Mouse (Mus musculus) intestine, embryonic 16.5 days (tissue): ENCODE results near the gene Plekha8. TPM values are rescaled to one million over a fixed set of nuclear protein-coding genes. Genes with fewer than 3 reads are reported as not detected.

ENCODE experiments used
- ATAC-seq: fragments of 200-750 bp; cut with Nextera tagmentation; 2 replicates; pipeline ENCODE4 v1.8.0; 2017; ENCODE audit warnings: moderate TSS enrichment, moderate library complexity
- H3K27ac ChIP-seq: fragments of 300-500 bp; sonication (generic); 2 replicates; pipeline ENCODE4 v1.5.1; 2014; ENCODE audit warnings: mild to moderate bottlenecking, low read length
- H3K27me3 ChIP-seq: fragments of 300-500 bp; sonication (generic); replicated peaks from 2 replicates; pipeline ENCODE4 v1.6.1; 2014; ENCODE audit warnings: low read length, control low read depth, mixed read lengths; ENCODE audit not compliant: control insufficient read depth, insufficient read depth
- H3K36me3 ChIP-seq: fragments of 300-500 bp; sonication (generic); 2 replicates; pipeline ENCODE4 v1.6.1; 2014; ENCODE audit warnings: low read length, control low read depth; ENCODE audit not compliant: control insufficient read depth, insufficient read depth
- H3K4me1 ChIP-seq: fragments of 300-500 bp; sonication (generic); 2 replicates; pipeline ENCODE4 v1.6.1; 2014; ENCODE audit warnings: low read length, control low read depth, mixed read lengths; ENCODE audit not compliant: control insufficient read depth, insufficient read depth
- H3K4me2 ChIP-seq: fragments of 300-500 bp; sonication (generic); 2 replicates; pipeline ENCODE4 v1.6.1; 2014; ENCODE audit warnings: low read depth, low read length, control low read depth
- H3K4me3 ChIP-seq: fragments of 300-500 bp; sonication (generic); 2 replicates; pipeline ENCODE4 v1.5.1; 2014; ENCODE audit warnings: mild to moderate bottlenecking, low read length
- H3K9ac ChIP-seq: fragments of 300-500 bp; sonication (generic); 2 replicates; pipeline ENCODE4 v1.6.1; 2014; ENCODE audit warnings: low read depth, low read length
- H3K9me3 ChIP-seq: fragments of 300-500 bp; sonication (generic); 2 replicates; pipeline ENCODE4 v1.6.1; 2016; ENCODE audit warnings: low read length, control low read depth; ENCODE audit not compliant: control insufficient read depth
- WGBS: fragments of 180-500 bp; shearing (Covaris S2); extraction: QIAGEN DNeasy Blood & Tissue Kit; methylation state at CpG from one replicate; pipeline ENCODE4 v1.1.7; 2014; 5-methylcytosine and 5-hydroxymethylcytosine counted together
- polyA plus RNA-seq: library from polyadenylated mRNA; unstranded; fragments of >200 nt; fragmentation: Nextera tagmentation; extraction: Ambion mirVana; gene quantifications from 2 replicates; pipeline ENCODE4 v1.2.1, GENCODE M21; 2015

Gene Plekha8
- polyA plus RNA-seq, 1 experiment from 2014 or later = 6.1 TPM

- Histone ChIP-seq H3K4me1 (no peaks in the 10 kb centered on the region), H3K36me3 (no peaks in the 10 kb centered on the region), H3K27me3 (no peaks in the 10 kb centered on the region; the same call in 1 of the 2 replicates), H3K9ac (no peak overlapping the region), H3K4me2 (no peak overlapping the region), H3K9me3 (no peaks in the 10 kb centered on the region), H3K27ac (no peak overlapping the region), H3K4me3 (no peak overlapping the region)
- no peak for ATAC-seq
- 93% methylated on average over 7 of the region's 7 CpGs for WGBS
Measured at GRCm38 (mm10) chr6:54557671-54558070, 37.2 kb upstream of the Plekha8 start.

DNA sequence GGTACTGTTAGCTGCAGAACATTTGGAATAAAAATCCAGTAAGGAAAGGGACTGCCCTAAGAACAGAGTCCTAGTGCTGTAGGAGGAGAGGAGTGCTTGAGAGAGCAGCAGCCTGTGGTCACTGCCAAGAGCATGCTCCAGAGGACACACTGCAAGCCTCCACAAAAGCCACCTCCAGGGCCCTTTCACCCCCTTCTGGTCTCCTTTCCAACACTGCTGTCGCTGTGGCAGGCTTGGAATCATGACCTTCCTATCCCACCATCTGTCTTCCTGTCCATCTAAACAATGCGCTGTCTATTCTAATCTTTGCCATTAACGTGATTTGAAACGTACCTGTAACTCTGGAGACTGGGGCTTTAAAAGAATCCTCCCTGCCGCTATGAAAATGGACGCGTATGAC is 36.4 kb upstream of the Plekha8 start:
- H3K27ac ChIP-seq = no peak overlapping the region
- H3K27me3 ChIP-seq = no peaks in the 10 kb centered on the region; the same call in 1 of the 2 replicates
- no peaks in the 10 kb centered on the region for H3K4me1 ChIP-seq
- no peaks in the 10 kb centered on the region for H3K36me3 ChIP-seq
- no peak overlapping the region for H3K9ac ChIP-seq
- H3K4me3 ChIP-seq = no peak overlapping the region
- H3K9me3 ChIP-seq = no peaks in the 10 kb centered on the region
- no peak for ATAC-seq
- H3K4me2 ChIP-seq = no peak overlapping the region
- WGBS = 65% methylated on average over 7 of the region's 7 CpGs

DNA sequence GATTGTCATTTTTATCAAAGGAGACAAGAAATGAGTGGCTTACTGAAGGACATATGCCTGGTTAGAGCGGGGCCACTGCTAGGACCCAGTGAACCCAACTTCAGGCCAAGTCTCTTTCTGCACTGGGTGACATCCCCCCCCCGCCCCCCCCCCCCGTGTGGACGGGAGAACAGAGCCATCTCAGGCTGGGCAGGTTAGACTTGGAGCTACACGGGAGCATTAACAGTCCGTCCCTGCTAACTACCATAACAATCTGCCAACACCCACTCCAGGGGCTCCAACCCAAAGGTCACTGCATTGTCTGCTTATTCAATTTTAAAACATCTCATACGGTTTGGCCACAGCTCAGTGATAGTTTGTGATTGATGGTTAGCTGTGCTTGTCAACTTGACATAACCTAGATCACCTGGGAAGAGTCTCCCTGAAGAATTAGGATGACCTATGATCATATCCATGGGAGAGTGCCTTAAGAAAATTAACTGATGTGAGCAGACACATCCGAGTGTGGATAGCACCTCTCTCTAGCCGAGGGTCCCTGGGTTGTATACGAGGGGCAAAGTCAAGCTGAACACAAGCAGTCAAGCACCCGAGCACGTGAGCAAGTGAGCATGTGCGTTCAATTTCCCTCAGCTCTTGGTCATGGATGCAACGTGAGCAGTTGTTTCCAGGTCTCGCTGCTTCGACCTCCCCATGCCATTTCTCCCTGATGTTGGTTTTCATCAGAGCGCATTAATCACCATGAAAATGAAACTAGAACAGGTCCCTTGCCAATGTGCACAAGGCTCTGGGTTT is 32.7 kb upstream of the Plekha8 start:
- Histone ChIP-seq H3K27me3 (no peaks in the 10 kb centered on the region; the same call in 1 of the 2 replicates), H3K27ac (no peak overlapping the region), H3K36me3 (no peaks in the 10 kb centered on the region), H3K4me2 (no peak overlapping the region), H3K9me3 (no peaks in the 10 kb centered on the region), H3K4me1 (peaks cover 7% of the 10 kb centered on the region; the same call in 1 of the 2 replicates), H3K9ac (no peak overlapping the region), H3K4me3 (no peak overlapping the region)
- no peak for ATAC-seq
- 79% methylated on average over 17 of the region's 17 CpGs for WGBS

DNA sequence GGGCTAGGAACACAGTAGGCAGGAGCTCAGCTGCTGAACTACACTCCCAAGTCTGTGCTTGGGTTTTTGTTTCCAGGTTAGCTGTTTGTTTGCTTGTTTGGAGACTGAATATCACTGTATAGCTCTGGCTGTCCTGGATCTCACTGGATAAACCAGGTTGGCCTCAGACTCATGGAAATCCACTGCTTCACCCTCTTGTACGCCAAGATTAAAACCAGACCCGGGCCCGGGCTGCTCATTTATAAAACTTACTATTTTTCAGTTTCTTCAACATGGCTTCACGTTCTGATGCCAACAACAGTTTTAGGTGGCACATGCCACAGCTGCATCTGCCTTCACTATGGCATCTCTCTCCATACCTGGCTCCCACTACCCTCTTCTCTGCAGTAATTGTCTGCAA is 31.4 kb upstream of the Plekha8 start:
- no peak for ATAC-seq
- Histone ChIP-seq H3K9ac (no peak overlapping the region), H3K4me1 (peaks cover 7% of the 10 kb centered on the region; the same call in 1 of the 2 replicates), H3K4me3 (no peak overlapping the region), H3K4me2 (no peak overlapping the region), H3K27me3 (no peaks in the 10 kb centered on the region; the same call in 1 of the 2 replicates), H3K9me3 (no peaks in the 10 kb centered on the region), H3K27ac (no peak overlapping the region), H3K36me3 (no peaks in the 10 kb centered on the region)
- 91% methylated on average over 4 of the region's 4 CpGs for WGBS

DNA sequence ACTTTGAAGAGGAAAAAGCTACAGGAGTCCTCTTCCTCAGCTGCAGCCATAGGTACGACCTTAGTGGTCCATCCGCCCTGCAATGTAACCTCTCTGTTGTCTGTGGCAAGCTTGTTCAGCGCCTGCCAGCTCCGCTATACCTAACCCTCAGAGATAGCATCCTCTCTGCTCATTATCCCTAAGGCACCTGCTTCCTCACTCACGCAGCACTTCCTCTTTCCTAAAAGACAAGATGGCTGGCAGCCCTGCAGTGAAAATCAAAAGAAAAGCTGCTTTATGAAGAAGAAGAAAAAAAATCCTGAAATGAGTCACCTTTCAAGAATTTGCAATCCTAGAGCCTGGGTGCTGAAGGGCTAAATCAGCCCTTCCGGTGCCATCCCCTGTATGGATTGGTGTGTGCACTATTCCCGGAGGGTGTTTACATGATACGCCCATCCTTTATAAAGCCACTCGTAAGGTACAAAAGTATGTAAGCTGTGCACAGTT is 30.4 kb upstream of the Plekha8 start:
- Histone ChIP-seq H3K9me3 (no peaks in the 10 kb centered on the region), H3K4me3 (no peak overlapping the region), H3K27ac (no peak overlapping the region), H3K27me3 (no peaks in the 10 kb centered on the region; the same call in 1 of the 2 replicates), H3K9ac (no peak overlapping the region), H3K4me2 (no peak overlapping the region), H3K4me1 (peaks cover 7% of the 10 kb centered on the region; the same call in 1 of the 2 replicates), H3K36me3 (no peaks in the 10 kb centered on the region)
- no peak for ATAC-seq
- 64% methylated on average over 9 of the region's 9 CpGs for WGBS

DNA sequence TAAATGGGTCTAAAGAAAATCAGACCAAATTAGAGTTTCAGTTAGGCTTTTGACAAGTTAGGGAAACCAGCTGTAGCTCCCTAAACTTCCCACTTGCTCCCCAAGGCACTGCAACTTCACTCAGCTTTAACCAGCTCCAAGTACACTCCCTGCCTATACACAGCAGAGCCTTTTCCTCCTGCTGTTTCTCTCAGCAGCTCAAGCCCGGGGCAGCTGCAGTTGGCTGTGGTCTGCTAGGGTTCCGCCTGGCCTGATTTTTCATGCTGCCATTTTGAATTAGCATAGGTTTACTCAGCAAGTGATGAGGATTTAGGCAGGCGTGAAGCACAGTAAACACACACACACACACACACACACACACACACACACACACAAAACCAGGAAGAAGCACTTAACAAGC is 29.9 kb upstream of the Plekha8 start:
- no peak for ATAC-seq
- no peaks in the 10 kb centered on the region; the same call in 1 of the 2 replicates for H3K27me3 ChIP-seq
- no peak overlapping the region for H3K9ac ChIP-seq
- WGBS = 52% methylated on average over 3 of the region's 3 CpGs
- H3K4me3 ChIP-seq = no peak overlapping the region
- H3K27ac ChIP-seq = no peak overlapping the region
- no peak overlapping the region for H3K4me2 ChIP-seq
- H3K9me3 ChIP-seq = no peaks in the 10 kb centered on the region
- H3K36me3 ChIP-seq = no peaks in the 10 kb centered on the region
- H3K4me1 ChIP-seq = peaks cover 7% of the 10 kb centered on the region; the same call in 1 of the 2 replicates

DNA sequence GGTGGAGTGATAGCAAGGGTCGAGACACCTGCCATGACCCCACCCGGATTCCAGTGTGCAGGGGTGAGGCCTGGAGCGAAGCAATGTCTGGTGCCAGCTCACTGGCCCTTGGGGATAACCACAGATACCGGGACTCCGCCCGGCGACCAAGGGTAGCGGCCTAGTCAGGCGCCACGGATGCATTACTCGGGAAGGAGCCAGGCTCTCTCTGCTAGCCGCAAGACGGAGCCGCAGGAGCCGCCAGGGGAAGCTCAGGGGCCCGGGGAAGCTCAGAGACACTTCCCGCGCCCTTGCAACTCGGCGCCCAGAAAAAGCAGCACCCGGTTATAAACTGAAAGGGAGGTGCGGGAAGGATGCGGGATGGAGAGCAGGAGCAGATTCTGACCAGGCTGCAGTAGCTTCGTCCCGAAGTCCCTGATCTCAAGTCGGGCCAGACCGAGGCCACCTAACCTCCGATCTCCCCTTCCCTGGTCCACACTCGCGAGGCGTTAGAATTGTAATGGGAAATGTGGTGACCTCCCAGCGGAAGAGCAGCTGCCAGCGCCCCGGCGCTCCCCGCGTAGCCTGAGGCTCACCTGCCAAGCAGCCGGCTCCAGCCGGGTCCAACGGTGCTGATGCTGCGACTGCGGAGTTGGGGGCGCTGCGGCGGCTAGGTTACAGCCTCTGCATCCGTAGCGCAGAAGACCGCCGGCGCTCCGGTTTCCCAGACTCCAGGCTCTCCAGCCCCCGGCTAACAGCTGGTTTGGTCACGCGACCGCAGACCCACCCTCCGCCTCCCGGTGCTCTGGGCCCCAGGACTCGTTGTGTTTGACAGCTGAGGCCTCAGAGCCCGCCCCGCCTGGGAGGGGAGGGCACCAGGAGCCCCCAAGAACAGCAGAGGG is 29.0 kb upstream of the Plekha8 start, which contains the start of gene Scrn1:
Gene Scrn1 (minus strand): TSS at position 825 of the 881 bp plus-strand sequence.
- Histone ChIP-seq H3K9me3 (no peaks in the 10 kb centered on the region), H3K27ac (peak within 1 kb of the TSS; percentile 33; the same call in 1 of the 2 replicates), H3K36me3 (no peaks in the 10 kb centered on the region), H3K4me3 (peak within 1 kb of the TSS; percentile 61), H3K27me3 (no peaks in the 10 kb centered on the region; the same call in 1 of the 2 replicates), H3K4me2 (peak within 1 kb of the TSS; percentile 97), H3K9ac (peak within 1 kb of the TSS; percentile 65), H3K4me1 (peaks cover 7% of the 10 kb centered on the region; the same call in 1 of the 2 replicates)
- WGBS = 2% methylated on average over 60 of the region's 60 CpGs
- ATAC-seq = peak; percentile 83

DNA sequence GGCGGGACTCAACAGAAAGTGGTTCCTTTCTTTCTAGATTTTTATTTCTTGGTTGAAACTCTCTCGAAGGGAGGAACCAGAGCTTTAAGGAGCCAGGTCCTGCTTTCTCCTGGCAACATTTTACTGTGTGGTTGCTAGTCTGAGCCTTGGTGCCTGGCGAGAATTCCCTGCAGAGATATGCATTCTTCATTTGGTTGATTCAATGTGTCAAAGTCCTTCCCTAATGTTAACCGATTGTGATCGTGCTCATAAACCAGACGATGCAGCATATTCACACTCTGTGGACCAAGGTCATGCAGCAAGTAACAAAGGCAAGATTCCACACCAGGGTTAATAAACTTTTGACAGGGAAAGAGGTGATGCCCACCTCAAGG is 28.4 kb upstream of the Plekha8 start:
- H3K9me3 ChIP-seq = no peaks in the 10 kb centered on the region
- no peaks in the 10 kb centered on the region; the same call in 1 of the 2 replicates for H3K27me3 ChIP-seq
- WGBS = 7% methylated on average over 6 of the region's 6 CpGs
- H3K4me3 ChIP-seq = peak overlapping the region; percentile 61
- H3K4me2 ChIP-seq = peak overlapping the region; percentile 97
- no peak overlapping the region; the same call in 1 of the 2 replicates for H3K27ac ChIP-seq
- ATAC-seq = peak; percentile 54
- no peaks in the 10 kb centered on the region for H3K36me3 ChIP-seq
- H3K4me1 ChIP-seq = peaks cover 7% of the 10 kb centered on the region; the same call in 1 of the 2 replicates
- peak overlapping the region; percentile 65 for H3K9ac ChIP-seq

GRCm38 (mm10) chr6:54569776-54570175 is 25.1 kb upstream of the Plekha8 start:
- 25% methylated on average over 7 of the region's 7 CpGs for WGBS
- no peak for ATAC-seq
- Histone ChIP-seq H3K9ac (no peak overlapping the region), H3K4me3 (no peak overlapping the region), H3K9me3 (no peaks in the 10 kb centered on the region), H3K4me2 (no peak overlapping the region), H3K27me3 (no peaks in the 10 kb centered on the region), H3K36me3 (no peaks in the 10 kb centered on the region), H3K27ac (no peak overlapping the region), H3K4me1 (peaks cover 7% of the 10 kb centered on the region; the same call in 1 of the 2 replicates)
